Comparison of ENCODE assay signal across 8 mouse cellular contexts in the genomic region with DNA sequence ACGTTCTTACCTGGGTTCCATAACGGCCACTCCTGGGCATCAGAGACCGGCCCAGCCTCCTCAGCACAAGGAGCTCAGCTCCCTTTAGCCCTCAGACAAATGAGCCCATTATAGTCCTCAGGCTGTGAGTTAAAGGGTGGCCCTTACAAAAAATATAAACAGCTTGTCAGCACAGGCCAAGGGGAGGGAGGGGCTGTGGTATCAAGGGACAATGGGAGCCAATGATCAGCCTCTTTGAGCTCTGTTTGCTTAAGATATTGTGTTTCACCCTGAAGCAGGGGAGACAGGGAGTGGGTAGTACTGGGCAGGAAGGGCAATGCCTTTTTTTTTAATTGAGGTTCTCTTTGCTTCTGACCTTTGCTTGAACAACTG. TPM values are rescaled to one million over a fixed set of nuclear protein-coding genes. Genes with fewer than 3 reads are reported as not detected.
DNase-seq lines count a peak whose midpoint lies in the region; ATAC-seq lines count a peak whose summit lies in the region.

No protein-coding gene starts in this region.

- intact Hi-C loops in left cerebral cortex, postnatal 10 days (cut with DNase I), result no loop called here

- peak overlapping the region; percentile 33 for H3K4me3 ChIP-seq in kidney, embryonic 14.5 days (ENCODE audit: low read length)
- peak overlapping the region; percentile 25 for H3K4me3 ChIP-seq in neural tube, embryonic 13.5 days

- no peaks in the 10 kb centered on the region for H3K9me3 ChIP-seq in kidney, embryonic 14.5 days (ENCODE audit: control insufficient read depth, low read length)
- H3K9me3 ChIP-seq in neural tube, embryonic 13.5 days, result no peaks in the 10 kb centered on the region

- no peak for DNase-seq in kidney, postnatal 36 days
- DNase-seq in liver, result peak; percentile 66
- DNase-seq in left cerebral cortex, postnatal 10 days (ENCODE audit: extremely low spot score in 1 of 2, low spot score in 2 of 2), result no peak
- no peak for DNase-seq in urinary bladder, postnatal 25 days (ENCODE audit: low spot score)
- DNase-seq in natural killer cell, adult 2 months (ENCODE audit: low spot score in 2 of 2), result no peak

- H3K9ac ChIP-seq in kidney, embryonic 14.5 days (ENCODE audit: low read depth, low read length), result peak overlapping the region; percentile 37; the same call in 1 of the 2 replicates
- H3K9ac ChIP-seq in neural tube, embryonic 13.5 days, result peak overlapping the region; percentile 17

- ATAC-seq in kidney, embryonic 14.5 days (ENCODE audit: low FRiP score, low TSS enrichment), result peak; percentile 91
- peak; percentile 67 for ATAC-seq in erythroid progenitor cell, adult 5-6 weeks (replicated peaks; ENCODE audit: low FRiP score, poor library complexity, severe bottlenecking)
- ATAC-seq in neural tube, embryonic 13.5 days (ENCODE audit: low read depth), result peak; percentile 40

- WGBS in kidney, embryonic 14.5 days, result 0% methylated on average over 3 of the region's 3 CpGs
- 2% methylated on average over 3 of the region's 3 CpGs for WGBS in neural tube, embryonic 13.5 days

- H3K27ac ChIP-seq in kidney, embryonic 14.5 days (ENCODE audit: low read depth, low read length), result peak overlapping the region; percentile 65; the same call in 1 of the 2 replicates
- H3K27ac ChIP-seq in neural tube, embryonic 13.5 days (replicated peaks), result peak overlapping the region; percentile 56

- no peaks in the 10 kb centered on the region for H3K36me3 ChIP-seq in kidney, embryonic 14.5 days (ENCODE audit: control insufficient read depth, insufficient read depth, low read length)
- 0 out of 2 replicates have a peak, but pooled peaks cover 3% of the 10 kb centered on the region for H3K36me3 ChIP-seq in neural tube, embryonic 13.5 days

- no peaks in the 10 kb centered on the region for H3K27me3 ChIP-seq in kidney, embryonic 14.5 days (ENCODE audit: control insufficient read depth, insufficient read depth, low read length)
- H3K27me3 ChIP-seq in neural tube, embryonic 13.5 days, result no peaks in the 10 kb centered on the region; the same call in 1 of the 2 replicates

- H3K4me2 ChIP-seq in kidney, embryonic 14.5 days (replicated peaks; ENCODE audit: low read depth, low read length), result peak overlapping the region; percentile 40
- peak overlapping the region; percentile 49 for H3K4me2 ChIP-seq in neural tube, embryonic 13.5 days

- H3K4me1 ChIP-seq in kidney, embryonic 14.5 days (ENCODE audit: control insufficient read depth, insufficient read depth, low read length), result peaks cover 17% of the 10 kb centered on the region
- H3K4me1 ChIP-seq in neural tube, embryonic 13.5 days (replicated peaks), result peaks cover 63% of the 10 kb centered on the region

RNA-seq across cellular contexts. Expression of a gene that starts 36.1 kb away (rescaled TPM):
- polyA plus RNA-seq in kidney, embryonic 14.5 days (2014; fragmentation: Nextera tagmentation; extraction: Ambion mirVana), result 21.6 and 32.6 TPM in 2 replicates
- 4.3 and 10.9 TPM in 2 replicates for total RNA-seq in erythroid progenitor cell, adult 5-6 weeks (2015; ENCODE audit: low replicate concordance)
- 8.9 and 11.4 TPM in 2 replicates for total RNA-seq in erythroid progenitor cell, adult 5-6 weeks (2017; ENCODE audit: low replicate concordance)
- 126 and 142 TPM in 2 replicates for polyA plus RNA-seq in neural tube, embryonic 13.5 days (2015; fragmentation: Nextera tagmentation; extraction: Ambion mirVana)
- total RNA-seq in left cerebral cortex, postnatal 10 days (2021), result 100 to 1,000 TPM; 186 to 212 TPM

Comparison
In these comparisons a context has a peak if more than half of its experiments do, and no peak if none do; other contexts are left out.
1. ATAC-seq: peak in every context shown above with its lines; median percentile 91 in kidney, embryonic 14.5 days; 67 in erythroid progenitor cell, adult 5-6 weeks; 40 in neural tube, embryonic 13.5 days.
2. RNA of a gene that starts 36.1 kb away (total RNA-seq): 186 to 212 TPM in left cerebral cortex, postnatal 10 days; 4.3 to 11.4 TPM in erythroid progenitor cell, adult 5-6 weeks; every median in the first group is over 10 times any median in the second.